Mouse (Mus musculus) MEL (cell line): ENCODE measurements at regions not wholly inside any gene's neighbourhood (a gene's known extent, or its start where the extent isn't known, plus 50 kb on each side); places are given as distances from the start of the nearest gene placed in this dataset.

Source experiments
- CTCF ChIP-seq, 3 experiments: IDR thresholded peaks in 2 of 3; conservative IDR thresholded peaks in 1 of 3; 2 replicates each; pipeline ENCODE4 v1.5.1; 2011 to 2012; ENCODE audit warnings: low read length in 3 of 3, low read depth in 2 of 3, mild to moderate bottlenecking in 2 of 3, improper control_type of control experiment in 1 of 3, inconsistent platforms in 1 of 3, mixed read lengths in 1 of 3, moderate library complexity in 1 of 3; ENCODE audit not compliant: control insufficient read depth in 1 of 3, insufficient read depth in 1 of 3, poor library complexity in 1 of 3, severe bottlenecking in 1 of 3
- MEF2A ChIP-seq: IDR thresholded peaks from 2 replicates; pipeline ENCODE4 v1.6.1; 2014; ENCODE audit warnings: low read depth, mild to moderate bottlenecking, inconsistent platforms, low read length, improper control_type of control experiment; ENCODE audit not compliant: poor library complexity, insufficient replicate concordance, severe bottlenecking; ENCODE audit errors: extremely low read depth
- MYB ChIP-seq: IDR thresholded peaks from 2 replicates; pipeline ENCODE4 v1.6.1; 2011; ENCODE audit warnings: mild to moderate bottlenecking, low read depth, low read length, improper control_type of control experiment
- POLR2A ChIP-seq, 2 experiments: IDR thresholded peaks; 2 replicates each; pipeline ENCODE4 v1.6.1; 2011 to 2012; ENCODE audit warnings: low read length in 2 of 2, mild to moderate bottlenecking in 2 of 2, control low read depth in 1 of 2, improper control_type of control experiment in 1 of 2, low read depth in 1 of 2, moderate library complexity in 1 of 2; ENCODE audit not compliant: control insufficient read depth in 1 of 2, insufficient read depth in 1 of 2, poor library complexity in 1 of 2
- RCOR1 ChIP-seq: IDR thresholded peaks from 2 replicates; pipeline ENCODE4 v1.6.1; 2012; ENCODE audit warnings: low read depth, mild to moderate bottlenecking, inconsistent platforms, low read length, improper control_type of control experiment
- USF1 ChIP-seq: IDR thresholded peaks from 2 replicates; pipeline ENCODE4 v1.6.1; 2014; ENCODE audit warnings: low read depth, mild to moderate bottlenecking, inconsistent platforms, low read length, improper control_type of control experiment, moderate library complexity
- USF2 ChIP-seq, 2 experiments: IDR thresholded peaks; 2 replicates each; pipeline ENCODE4 v1.6.1; 2011 to 2012; ENCODE audit warnings: improper control_type of control experiment in 2 of 2, low read length in 2 of 2, borderline replicate concordance in 1 of 2, inconsistent platforms in 1 of 2, low read depth in 1 of 2, mild to moderate bottlenecking in 1 of 2; ENCODE audit not compliant: insufficient read depth in 1 of 2

DNA sequence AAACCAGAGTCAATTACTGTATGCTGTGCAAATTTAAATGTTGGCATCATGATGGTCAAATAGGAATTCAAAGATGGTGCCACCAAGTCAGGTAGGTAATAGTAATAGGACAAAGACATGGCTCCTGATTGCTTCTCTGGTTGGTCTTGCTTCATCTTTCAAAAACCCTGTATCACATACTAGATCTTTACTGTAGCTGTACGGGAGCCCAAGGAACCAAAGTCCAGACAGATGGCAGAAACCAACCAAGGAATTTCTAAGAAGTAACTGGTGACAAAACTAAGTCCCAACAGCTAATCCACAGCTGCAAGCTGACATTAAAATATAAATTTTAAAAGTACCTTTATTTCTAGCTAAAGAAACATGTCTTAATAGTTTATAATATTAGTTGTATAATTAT, 131.7 kb upstream of the Cxxc4 start:
- TF ChIP-seq MYB (no peak), RCOR1 (no peak), CTCF (IDR thresholded peaks at IDR 0.05 in 2 of 3, conservative IDR thresholded peaks at IDR 0.05 in 1 of 3; ENCODE audit: control insufficient read depth in 1 of 3, insufficient read depth in 1 of 3, low read depth in 2 of 3, low read length in 3 of 3, poor library complexity in 1 of 3, severe bottlenecking in 1 of 3) (no peak), MEF2A (no peak), USF1 (no peak), POLR2A (IDR thresholded peaks at IDR 0.05; ENCODE audit: control insufficient read depth in 1 of 2, insufficient read depth in 1 of 2, low read depth in 1 of 2, low read length in 2 of 2, poor library complexity in 1 of 2) (no peak), USF2 (IDR thresholded peaks at IDR 0.05; ENCODE audit: borderline replicate concordance in 1 of 2, insufficient read depth in 1 of 2, low read depth in 1 of 2, low read length in 2 of 2) (no peak)
